Mouse (Mus musculus) mouse embryonic stem cell (cell line): Measurements from ENCODE around the gene Rd3l.

Source experiments
- in situ Hi-C, 2 experiments: fragments of 300-500 bp; cut with MboI; formaldehyde crosslinking; loops; 1 replicate in 1 of 2; 3 replicates in 1 of 2; pipeline ENCODE4 v1.14.3; 2019 to 2020; ENCODE audit warnings: low sequenced_read_pairs in 2 of 2, low pct_unique_long_range_greater_than_20kb in 1 of 2, mixed read lengths in 1 of 2; ENCODE audit not compliant: unreplicated experiment in 1 of 2

Gene Rd3l

GRCm38 (mm10) chr12:111980887-111981367, at the start of gene Rd3l:
TSS of gene Rd3l (minus strand) at chr12:111981317.
- in situ Hi-C loops, result no loop called here

GRCm38 (mm10) chr12:112027408-112027807, 46.3 kb upstream of the Rd3l start:
- in situ Hi-C loops, result no loop called here

- in situ Hi-C loops, result no loop called here
Measured at GRCm38 (mm10) chr12:112025907-112026645, 45.0 kb upstream of the Rd3l start.

- in situ Hi-C loops, result no loop called here
Measured at GRCm38 (mm10) chr12:112025457-112025856, 44.3 kb upstream of the Rd3l start.

GRCm38 (mm10) chr12:112024581-112025310, 43.6 kb upstream of the Rd3l start:
- in situ Hi-C loops, result no loop called here

GRCm38 (mm10) chr12:112023306-112023705, 42.2 kb upstream of the Rd3l start:
- in situ Hi-C loops, result no loop called here

- in situ Hi-C loops, result no loop called here
Measured at GRCm38 (mm10) chr12:112016346-112016745, 35.2 kb upstream of the Rd3l start.

GRCm38 (mm10) chr12:112013271-112013801, 32.2 kb upstream of the Rd3l start:
- in situ Hi-C loops, result no loop called here

- in situ Hi-C loops, result no loop called here
Measured at GRCm38 (mm10) chr12:112012511-112013270, 31.6 kb upstream of the Rd3l start.

- in situ Hi-C loops, result no loop called here
Measured at GRCm38 (mm10) chr12:112001223-112001622, 20.1 kb upstream of the Rd3l start.

- in situ Hi-C loops, result no loop called here
Measured at GRCm38 (mm10) chr12:111999735-112000134, 18.6 kb upstream of the Rd3l start.

- in situ Hi-C loops, result no loop called here
Measured at GRCm38 (mm10) chr12:111995161-111995560, 14.0 kb upstream of the Rd3l start.

GRCm38 (mm10) chr12:111992626-111993025, 11.5 kb upstream of the Rd3l start:
- in situ Hi-C loops, result no loop called here

GRCm38 (mm10) chr12:111986756-111987155, 5.6 kb upstream of the Rd3l start:
- in situ Hi-C loops, result no loop called here

- in situ Hi-C loops, result no loop called here
Measured at GRCm38 (mm10) chr12:111983165-111983564, 2.0 kb upstream of the Rd3l start.

- in situ Hi-C loops, result no loop called here
Measured at GRCm38 (mm10) chr12:111981831-111982230, 714 bp upstream of the Rd3l start.

GRCm38 (mm10) chr12:111978274-111978673, 2.8 kb downstream of the Rd3l start:
- in situ Hi-C loops, result loop anchor here in 1 of 2 experiments (10.0 kb wide), 1 partner anchor 107 kb away; no protein-coding TSS in a partner anchor

GRCm38 (mm10) chr12:111977138-111977537, 4.0 kb downstream of the Rd3l start:
- in situ Hi-C loops, result loop anchor here in 1 of 2 experiments (10.0 kb wide), 1 partner anchor 108 kb away; no protein-coding TSS in a partner anchor

- in situ Hi-C loops, result loop anchor here in 1 of 2 experiments (10.0 kb wide), 1 partner anchor 110 kb away; no protein-coding TSS in a partner anchor
Measured at GRCm38 (mm10) chr12:111974578-111974977, 6.5 kb downstream of the Rd3l start.
